Mouse (Mus musculus) lung, postnatal 10 days (tissue): Measurements from ENCODE around the gene Olfr1174-ps.

Experiments
- DNase-seq: peaks from one replicate; pipeline ENCODE4 v3.0.0; 2021

Gene Olfr1174-ps

DNA sequence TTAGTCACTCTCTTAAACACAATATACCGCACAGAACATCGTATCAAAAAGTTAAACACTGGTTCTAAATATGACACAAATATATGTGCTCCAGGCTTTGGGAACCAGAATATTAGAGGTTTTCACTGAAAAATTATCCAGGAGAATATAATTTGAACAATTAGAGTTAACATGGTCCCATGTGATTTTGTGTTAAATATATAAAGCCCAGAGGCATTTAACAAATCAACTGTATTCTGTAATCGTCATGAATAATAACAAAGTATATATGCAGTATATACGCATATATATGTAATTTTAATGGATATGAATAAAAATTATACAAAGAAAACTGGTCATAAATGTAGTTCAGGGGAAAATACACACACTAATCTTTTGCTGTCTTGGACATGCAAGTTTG, at the start of gene Olfr1174-ps:
Olfr1174-ps (minus strand) TSS at position 101 of the 400 bp plus-strand sequence.
- DNase-seq = no peak

GRCm38 (mm10) chr2:88356304-88356703, 41.4 kb upstream of the Olfr1174-ps start:
- DNase-seq = no peak

DNA sequence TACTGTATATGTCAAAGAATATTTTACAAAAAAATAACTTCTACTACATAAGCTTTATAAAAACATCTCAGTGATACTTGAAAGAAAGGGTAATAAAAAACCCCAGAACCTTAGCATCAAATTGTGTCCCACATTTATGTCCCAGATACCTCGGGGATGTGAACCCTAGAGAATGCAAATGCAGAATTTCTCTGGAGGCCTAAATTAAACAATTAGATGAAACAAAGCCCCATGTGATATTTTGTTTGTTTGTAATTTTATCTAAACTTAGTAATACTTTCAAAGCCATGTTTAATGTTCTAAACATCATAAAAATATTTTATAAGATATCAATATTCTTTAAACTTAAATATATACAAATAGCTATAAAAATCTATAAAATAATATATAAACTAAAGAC, 31.5 kb upstream of the Olfr1174-ps start, which contains the start of gene Olfr1177-ps:
Olfr1177-ps (minus strand) TSS at position 101 of the 400 bp plus-strand sequence.
- no peak for DNase-seq

DNA sequence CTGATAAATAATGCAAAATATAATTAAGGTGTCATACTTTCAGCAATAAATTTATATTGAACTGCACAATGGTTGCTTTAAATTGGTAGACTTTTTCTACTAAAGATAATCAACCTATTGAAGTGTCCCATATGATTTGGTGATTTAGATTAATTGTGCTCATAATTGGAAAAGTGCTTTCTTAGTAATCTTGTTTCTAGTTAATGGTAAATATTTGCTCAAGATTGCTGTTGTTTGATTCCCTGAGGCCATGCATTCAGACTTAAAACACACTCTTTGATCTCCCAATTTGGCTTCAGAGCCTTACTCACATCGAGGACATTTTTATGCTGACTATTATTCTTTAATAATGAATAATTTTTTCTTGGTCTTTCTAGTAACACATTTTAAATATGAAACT, 21.5 kb upstream of the Olfr1174-ps start, which contains the start of gene Olfr1176:
Olfr1176 (plus strand) TSS at position 301 of the 400 bp plus-strand sequence.
- no peak for DNase-seq

DNA sequence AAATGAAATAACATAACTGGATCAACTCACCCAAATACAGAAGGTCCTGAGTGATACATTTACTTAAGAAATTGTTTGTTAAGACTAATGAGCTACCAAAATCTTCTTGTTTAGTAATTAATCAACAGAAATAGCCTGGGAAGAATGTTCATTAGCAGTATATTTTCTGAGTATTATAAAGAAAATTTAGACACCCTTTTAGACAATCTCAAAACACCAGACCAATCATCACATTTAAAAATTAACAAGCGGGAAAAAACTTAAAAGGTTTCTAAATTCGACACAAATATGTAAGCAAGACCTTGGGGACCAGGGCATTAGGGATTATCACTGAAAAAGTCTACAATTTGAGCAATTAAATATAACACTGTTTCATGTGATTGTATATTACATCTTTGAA, 12.2 kb upstream of the Olfr1174-ps start, which contains the start of gene Olfr1175-ps:
Olfr1175-ps (minus strand) TSS at position 101 of the 400 bp plus-strand sequence.
- DNase-seq = no peak

DNA sequence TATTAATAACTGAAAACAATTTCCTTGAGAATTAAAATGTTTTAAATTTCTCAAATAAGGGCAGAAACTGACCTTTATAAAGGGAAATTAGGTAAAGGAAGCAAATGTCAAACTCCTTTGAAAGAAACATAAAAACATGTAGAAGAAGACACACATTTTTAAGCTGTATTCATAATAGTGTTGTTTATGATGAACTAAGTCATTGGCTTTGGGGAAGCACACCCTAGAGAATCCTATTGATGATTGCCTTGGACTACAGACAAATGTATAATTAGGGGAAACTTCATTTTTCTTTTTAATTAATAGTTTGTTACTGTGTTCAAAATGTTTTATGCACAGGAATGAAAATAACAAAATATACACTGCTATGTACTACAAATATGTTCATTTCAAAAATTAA, 35.2 kb downstream of the Olfr1174-ps start, which contains the start of gene Olfr1173:
Olfr1173 (minus strand) TSS at position 101 of the 400 bp plus-strand sequence.
- DNase-seq = no peak
